Mouse (Mus musculus): ENCODE measurements at regions not wholly inside any gene's neighbourhood (a gene's known extent, or its start where the extent isn't known, plus 50 kb on each side); places are given as distances from the start of the nearest gene placed in this dataset.
"Not testable (repeated sequence)": the region's sequence is repeated elsewhere in the genome, so short reads cannot be mapped to it uniquely, and the experiment has no call there.

- intact Hi-C loops (cut with DNase I) = not testable (repeated sequence)
- peak; percentile 3 to 29 for DNase-seq
Observed at GRCm38 (mm10) chrX:4136135-4136534, 60.2 kb upstream of the Btbd35f28 start.

All from heart, postnatal 10 days (tissue).